Mouse (Mus musculus) C2C12 (cell line): Measurements from ENCODE around the gene Dusp21.

Experiments
- CEBPB ChIP-seq: IDR thresholded peaks from one replicate; pipeline ENCODE4 v1.6.1; 2011; ENCODE audit warnings: low read depth, mild to moderate bottlenecking, control low read depth, moderate library complexity
- CTCF ChIP-seq: IDR thresholded peaks from one replicate; pipeline ENCODE4 v1.5.1; 2011; ENCODE audit not compliant: control insufficient read depth, insufficient read depth, insufficient read length
- FOSL1 ChIP-seq: IDR thresholded peaks from one replicate; pipeline ENCODE4 v1.8.0; 2011; ENCODE audit warnings: mild to moderate bottlenecking, low read length; ENCODE audit not compliant: poor library complexity, insufficient read depth, severe bottlenecking
- MAX ChIP-seq: IDR thresholded peaks from one replicate; pipeline ENCODE4 v1.6.1; 2011; ENCODE audit warnings: mild to moderate bottlenecking, control low read depth
- MYOD1 ChIP-seq: IDR thresholded peaks from one replicate; pipeline ENCODE4 v1.6.1; 2011; ENCODE audit warnings: low read depth; ENCODE audit not compliant: control insufficient read depth, insufficient read length
- MYOG ChIP-seq: IDR thresholded peaks from one replicate; pipeline ENCODE4 v1.6.1; 2011; ENCODE audit not compliant: control insufficient read depth, insufficient read length; ENCODE audit errors: extremely low read depth
- USF1 ChIP-seq: IDR thresholded peaks from one replicate; pipeline ENCODE4 v1.6.1; 2011; ENCODE audit warnings: low read depth, mild to moderate bottlenecking, control low read depth, moderate library complexity

DNA sequence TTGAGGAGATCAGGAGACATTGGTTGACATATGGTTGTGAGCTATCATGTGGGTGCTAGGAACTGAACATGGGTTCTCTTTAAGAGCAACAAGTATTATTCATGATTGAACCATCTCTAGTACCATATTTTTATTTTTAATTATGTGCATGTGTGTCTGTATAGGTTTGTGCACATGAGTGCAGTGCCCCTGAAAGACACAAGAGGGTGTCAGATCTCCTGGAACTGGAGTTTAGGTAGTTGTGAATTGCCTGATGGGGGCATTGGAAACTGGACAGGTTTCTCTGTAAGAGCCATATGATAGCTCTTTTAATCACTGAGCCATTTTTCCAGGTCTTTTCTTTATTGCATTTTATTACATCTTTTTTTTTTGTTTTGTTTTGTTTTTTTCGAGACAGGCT is 23.3 kb downstream of the Dusp21 start:
- TF ChIP-seq CTCF (no peak), USF1 (no peak), MYOG (no peak), MAX (no peak), MYOD1 (no peak), FOSL1 (no peak), CEBPB (no peak)
